Mouse (Mus musculus) olfactory bulb, adult 2 months (tissue): ENCODE results near the gene St6gal1. TPM values are rescaled to one million over a fixed set of nuclear protein-coding genes. Genes with fewer than 3 reads are reported as not detected.

ENCODE experiments used
- H3K27ac ChIP-seq: fragments of 200-500 bp; 2 replicates; pipeline ENCODE4 v1.5.1; 2012; ENCODE audit warnings: low read depth, low read length; ENCODE audit not compliant: insufficient read depth
- H3K4me1 ChIP-seq: fragments of 200-500 bp; 2 replicates; pipeline ENCODE4 v1.6.1; 2012; ENCODE audit warnings: low read length; ENCODE audit not compliant: control insufficient read depth, insufficient read depth
- H3K4me3 ChIP-seq: fragments of 200-500 bp; 2 replicates; pipeline ENCODE4 v1.5.1; 2012; ENCODE audit warnings: mild to moderate bottlenecking, low read depth, low read length, moderate library complexity; ENCODE audit not compliant: insufficient read depth
- CTCF ChIP-seq: fragments of 200-500 bp; IDR thresholded peaks from 2 replicates; pipeline ENCODE4 v1.5.1; 2012; ENCODE audit warnings: low read depth, mild to moderate bottlenecking, low read length, moderate library complexity; ENCODE audit not compliant: insufficient read depth
- POLR2A ChIP-seq: fragments of 200-500 bp; IDR thresholded peaks from 2 replicates; pipeline ENCODE4 v1.6.1; 2012; ENCODE audit warnings: mild to moderate bottlenecking, low read depth, low read length, moderate library complexity; ENCODE audit not compliant: insufficient read depth
- WGBS: fragments of 180-500 bp; shearing (Covaris S2); methylation state at CpG from one replicate; pipeline ENCODE4 v1.1.7; 2018; 5-methylcytosine and 5-hydroxymethylcytosine counted together
- polyA plus RNA-seq: library from polyadenylated mRNA; stranded (reverse); fragments of >200 nt; gene quantifications from 2 replicates; pipeline ENCODE4 v1.2.4, GENCODE M21; 2012; ENCODE audit warnings: low replicate concordance; ENCODE audit not compliant: missing spikeins, insufficient read depth, insufficient read length

The St6gal1 gene
- polyA plus RNA-seq, 1 experiment: not detected

GRCm38 (mm10) chr16:23374938-23375337 lies 150.4 kb downstream of the St6gal1 start:
- no peaks in the 10 kb centered on the region for H3K4me1 ChIP-seq
- WGBS: 32% methylated on average over 5 of the region's 5 CpGs

GRCm38 (mm10) chr16:23376189-23376588 lies 151.6 kb downstream of the St6gal1 start:
- Histone ChIP-seq H3K27ac (no peak overlapping the region), H3K4me3 (no peak overlapping the region), H3K4me1 (no peaks in the 10 kb centered on the region)
- 59% methylated on average over 10 of the region's 10 CpGs for WGBS
- TF ChIP-seq POLR2A: no peak

More at GRCm38 (mm10) chr16:23374938-23375337, 150.4 kb downstream of the St6gal1 start:
- no peak overlapping the region for H3K4me3 ChIP-seq
- H3K27ac ChIP-seq: 0 out of 2 replicates have a peak overlapping the region, but pooled peaks have one; percentile 37
- TF ChIP-seq POLR2A (no peak), CTCF (no peak)

- H3K4me1 ChIP-seq: no peaks in the 10 kb centered on the region
- no peak overlapping the region for H3K4me3 ChIP-seq
- no peak overlapping the region for H3K27ac ChIP-seq
- WGBS: 68% methylated on average over 3 of the region's 3 CpGs
- no peak for TF ChIP-seq POLR2A
- no peak for TF ChIP-seq CTCF
Observed at GRCm38 (mm10) chr16:23379536-23380230, 155.1 kb downstream of the St6gal1 start.

GRCm38 (mm10) chr16:23384304-23384703 lies 159.8 kb downstream of the St6gal1 start:
- no peak for TF ChIP-seq CTCF
- TF ChIP-seq POLR2A: no peak
- no peak overlapping the region for H3K27ac ChIP-seq
- H3K4me3 ChIP-seq: no peak overlapping the region
- no peaks in the 10 kb centered on the region for H3K4me1 ChIP-seq

GRCm38 (mm10) chr16:23397931-23398330 lies 173.4 kb downstream of the St6gal1 start:
- no peak overlapping the region for H3K4me3 ChIP-seq
- H3K27ac ChIP-seq: no peak overlapping the region
- WGBS: 87% methylated on average over 5 of the region's 5 CpGs
- TF ChIP-seq POLR2A (no peak), CTCF (no peak)
- no peaks in the 10 kb centered on the region for H3K4me1 ChIP-seq

GRCm38 (mm10) chr16:23401463-23401862 lies 176.9 kb downstream of the St6gal1 start:
- Histone ChIP-seq H3K4me3 (no peak overlapping the region), H3K4me1 (no peaks in the 10 kb centered on the region), H3K27ac (no peak overlapping the region)
- whole genome bisulfite sequencing: 70% methylated on average over 4 of the region's 4 CpGs
- TF ChIP-seq POLR2A: no peak
- no peak for TF ChIP-seq CTCF

GRCm38 (mm10) chr16:23401959-23402358 lies 177.4 kb downstream of the St6gal1 start:
- 74% methylated on average over 3 of the region's 3 CpGs for WGBS
- no peak overlapping the region for H3K4me3 ChIP-seq

GRCm38 (mm10) chr16:23403008-23403755 lies 178.6 kb downstream of the St6gal1 start:
- Histone ChIP-seq H3K27ac (no peak overlapping the region), H3K4me1 (no peaks in the 10 kb centered on the region), H3K4me3 (no peak overlapping the region)
- WGBS: 36% methylated on average over 8 of the region's 8 CpGs
- no peak for TF ChIP-seq POLR2A
- no peak for TF ChIP-seq CTCF

More at GRCm38 (mm10) chr16:23401959-23402358, 177.4 kb downstream of the St6gal1 start:
- Histone ChIP-seq H3K27ac (no peak overlapping the region), H3K4me1 (no peaks in the 10 kb centered on the region)
- TF ChIP-seq CTCF (no peak), POLR2A (no peak)

Other genes starting within 250 kb of the St6gal1 start
- not detected in 2 replicates for gene Kng2, start 195.3 kb upstream of the St6gal1 start, polyA plus RNA-seq
- gene Kng1, start 166.9 kb upstream of the St6gal1 start, polyA plus RNA-seq: not detected in 2 replicates
- gene Eif4a2, start 117.3 kb upstream of the St6gal1 start, polyA plus RNA-seq: 425 and 693 TPM in 2 replicates
- not detected in 2 replicates for gene Rfc4, start 97.0 kb upstream of the St6gal1 start, polyA plus RNA-seq
- gene Adipoq, start 78.2 kb upstream of the St6gal1 start, polyA plus RNA-seq: not detected in 2 replicates
- gene Rtp1, start 204.4 kb downstream of the St6gal1 start, polyA plus RNA-seq: not detected in 2 replicates